In the genomic region with DNA sequence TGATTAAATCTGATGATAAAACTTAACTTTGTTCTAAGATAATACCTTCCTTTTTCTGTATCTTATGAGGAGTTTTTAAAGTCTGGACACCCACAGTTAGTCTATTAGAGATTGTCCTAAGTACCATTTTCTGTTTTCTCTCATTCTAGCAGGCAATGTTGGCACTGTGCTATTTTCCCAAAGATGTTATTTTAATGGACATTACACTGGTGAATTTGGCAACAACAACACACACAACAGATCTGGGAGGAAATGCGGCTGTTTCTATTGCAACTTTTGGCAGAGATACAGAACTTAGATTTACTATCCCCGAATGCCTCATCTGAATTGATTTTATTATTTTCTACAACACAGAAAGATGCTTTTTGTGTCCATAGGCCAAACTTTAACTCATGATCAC, we compare ENCODE assay signal across 12 mouse cellular contexts.
"Had no signal": no experiment of that assay in that cellular context is flagged by ENCODE, and none has a peak within 500 bp of the region (broad histone marks: within the 10 kb centered on the region; RNA-seq: fewer than 3 reads in every experiment).

No protein-coding gene starts in this region.

- H3K9ac ChIP-seq: limb, embryonic 13.5 days; liver, embryonic 12.5 days; neural tube, embryonic 12.5 days had no signal

- H3K36me3 ChIP-seq: limb, embryonic 13.5 days; liver, embryonic 12.5 days; neural tube, embryonic 12.5 days had no signal

- H3K9me3 ChIP-seq: limb, embryonic 13.5 days; liver, embryonic 12.5 days; neural tube, embryonic 12.5 days had no signal

- H3K4me3 ChIP-seq: layer of hippocampus, adult 2 months; limb, embryonic 13.5 days; liver, embryonic 12.5 days; neural tube, embryonic 12.5 days had no signal

- DNase-seq: kidney, adult 9 months; kidney, postnatal 10 days; kidney, postnatal 4 days; midbrain, embryonic 14.5 days; thymus, postnatal 4 days had no signal

- H3K27ac ChIP-seq: layer of hippocampus, adult 2 months; limb, embryonic 13.5 days; liver, embryonic 12.5 days; neural tube, embryonic 12.5 days; stomach, postnatal 0 days had no signal

- H3K4me2 ChIP-seq: limb, embryonic 13.5 days; liver, embryonic 12.5 days; neural tube, embryonic 12.5 days had no signal

- H3K27me3 ChIP-seq: limb, embryonic 13.5 days; liver, embryonic 12.5 days; neural tube, embryonic 12.5 days had no signal

- ATAC-seq: inflammation-experienced regulatory T-cells, adult 6 months; intestine, postnatal 0 days; liver, embryonic 12.5 days had no signal

- H3K4me1 ChIP-seq: limb, embryonic 13.5 days; liver, embryonic 12.5 days; neural tube, embryonic 12.5 days had no signal
